In genomic region chr15:59880426-59880825, GRCm38 (mm10) we compare ENCODE assay signal across 35 mouse cellular contexts.
"Had no signal": no experiment of that assay in that cellular context is flagged by ENCODE, and none has a peak within 500 bp of the region (broad histone marks: within the 10 kb centered on the region; RNA-seq: fewer than 3 reads in every experiment).

No protein-coding gene starts in this region.

- ATAC-seq: hindbrain, embryonic 16.5 days; hindbrain, postnatal 0 days; inflammation-experienced regulatory T-cells, adult 6 months; intestine, embryonic 15.5 days; intestine, embryonic 16.5 days; intestine, postnatal 0 days had no signal

- DNase-seq: heart, postnatal 10 days; heart, postnatal 14 days; heart, postnatal 36 days; kidney, adult 11 months; kidney, adult 18-20 months; kidney, adult 2 months; kidney, adult 8-10 months; kidney, adult 9 months; kidney, postnatal 10 days; kidney, postnatal 14 days; kidney, postnatal 25 days; kidney, postnatal 36 days; kidney, postnatal 4 days; layer of hippocampus, adult 9-11 months; layer of hippocampus, postnatal 36 days had no signal

- H3K9ac ChIP-seq: heart, embryonic 12.5 days; heart, embryonic 13.5 days; heart, embryonic 15.5 days; hindbrain, embryonic 12.5 days; hindbrain, embryonic 13.5 days; hindbrain, embryonic 14.5 days; hindbrain, embryonic 15.5 days; intestine, embryonic 15.5 days; kidney, embryonic 15.5 days had no signal

- H3K4me1 ChIP-seq: heart, embryonic 10.5 days; heart, embryonic 12.5 days; heart, embryonic 13.5 days; heart, embryonic 15.5 days; hindbrain, embryonic 10.5 days; hindbrain, embryonic 12.5 days; hindbrain, embryonic 13.5 days; intestine, embryonic 15.5 days; kidney, embryonic 15.5 days had no signal

- H3K9me3 ChIP-seq: heart, embryonic 10.5 days; heart, embryonic 13.5 days; heart, embryonic 15.5 days; hindbrain, embryonic 10.5 days; hindbrain, embryonic 12.5 days; hindbrain, embryonic 13.5 days; hindbrain, embryonic 15.5 days; intestine, embryonic 15.5 days; kidney, embryonic 15.5 days had no signal

- H3K36me3 ChIP-seq: heart, embryonic 10.5 days; heart, embryonic 12.5 days; heart, embryonic 13.5 days; heart, embryonic 15.5 days; hindbrain, embryonic 10.5 days; hindbrain, embryonic 12.5 days; hindbrain, embryonic 13.5 days; hindbrain, embryonic 15.5 days; intestine, embryonic 15.5 days; kidney, embryonic 15.5 days had no signal

- H3K27ac ChIP-seq: heart, embryonic 10.5 days; heart, embryonic 13.5 days; heart, embryonic 15.5 days; hindbrain, embryonic 10.5 days; hindbrain, embryonic 12.5 days; hindbrain, embryonic 13.5 days; hindbrain, embryonic 14.5 days; hindbrain, embryonic 15.5 days; hindbrain, postnatal 0 days; intestine, embryonic 15.5 days; kidney, embryonic 15.5 days; kidney, postnatal 0 days; layer of hippocampus, adult 2 months; left cerebral cortex, adult 2 months had no signal

- H3K4me2 ChIP-seq: heart, embryonic 11.5 days; heart, embryonic 12.5 days; heart, embryonic 13.5 days; heart, embryonic 15.5 days; hindbrain, embryonic 12.5 days; hindbrain, embryonic 13.5 days; hindbrain, embryonic 14.5 days; hindbrain, embryonic 15.5 days; intestine, embryonic 15.5 days; kidney, embryonic 15.5 days had no signal

- H3K27me3 ChIP-seq: heart, embryonic 12.5 days; heart, embryonic 13.5 days; heart, embryonic 15.5 days; hindbrain, embryonic 12.5 days; hindbrain, embryonic 13.5 days; hindbrain, embryonic 15.5 days; intestine, embryonic 15.5 days; kidney, embryonic 15.5 days had no signal

- H3K4me3 ChIP-seq: heart, embryonic 10.5 days; heart, embryonic 12.5 days; heart, embryonic 13.5 days; heart, embryonic 15.5 days; hindbrain, embryonic 10.5 days; hindbrain, embryonic 12.5 days; hindbrain, embryonic 13.5 days; hindbrain, embryonic 15.5 days; intestine, embryonic 15.5 days; kidney, embryonic 15.5 days; layer of hippocampus, adult 2 months; left cerebral cortex, adult 2 months had no signal
